Comparison of ENCODE assay signal across 11 mouse cellular contexts in genomic region chr11:80711336-80711735, GRCm38 (mm10).
DNase-seq lines count a peak whose midpoint lies in the region; ATAC-seq and TF ChIP-seq lines count a peak whose summit lies in the region.
"Had no signal": no experiment of that assay in that cellular context is flagged by ENCODE, and none has a peak within 500 bp of the region (broad histone marks: within the 10 kb centered on the region; RNA-seq: fewer than 3 reads in every experiment).

No protein-coding gene starts in this region.

- no peaks in the 10 kb centered on the region for H3K27me3 ChIP-seq in hindbrain, embryonic 14.5 days (ENCODE audit: control insufficient read depth, insufficient read depth, low read length)
- no peaks in the 10 kb centered on the region for H3K27me3 ChIP-seq in midbrain, embryonic 15.5 days (replicated peaks)
- H3K27me3 ChIP-seq: heart, embryonic 15.5 days; midbrain, embryonic 12.5 days had no signal

- no peaks in the 10 kb centered on the region for H3K36me3 ChIP-seq in hindbrain, embryonic 14.5 days (replicated peaks; ENCODE audit: control insufficient read depth, insufficient read depth)
- no peaks in the 10 kb centered on the region for H3K36me3 ChIP-seq in midbrain, embryonic 15.5 days (replicated peaks)
- H3K36me3 ChIP-seq: heart, embryonic 15.5 days; midbrain, embryonic 12.5 days had no signal

- no peak overlapping the region for H3K4me3 ChIP-seq in gastrocnemius, adult 2 months
- H3K4me3 ChIP-seq in hindbrain, embryonic 14.5 days (replicated peaks; ENCODE audit: low read length), result no peak overlapping the region
- H3K4me3 ChIP-seq in midbrain, embryonic 15.5 days, result no peak overlapping the region
- H3K4me3 ChIP-seq: heart, embryonic 15.5 days; midbrain, embryonic 12.5 days had no signal

- intact Hi-C loops in gastrocnemius, adult 2 months (cut with DNase I), result no loop called here
- intact Hi-C loops in heart, postnatal 10 days (cut with DNase I), result no loop called here

- ATAC-seq in hindbrain, embryonic 14.5 days (ENCODE audit: low FRiP score), result no peak
- no peak for ATAC-seq in midbrain, embryonic 15.5 days (replicated peaks)

- no peaks in the 10 kb centered on the region for H3K4me1 ChIP-seq in hindbrain, embryonic 14.5 days (replicated peaks; ENCODE audit: control insufficient read depth, insufficient read depth, low read length)
- H3K4me1 ChIP-seq in midbrain, embryonic 15.5 days, result no peaks in the 10 kb centered on the region
- H3K4me1 ChIP-seq: heart, embryonic 15.5 days; midbrain, embryonic 12.5 days had no signal

- H3K27ac ChIP-seq in gastrocnemius, adult 2 months, result peak overlapping the region; percentile 82
- no peak overlapping the region for H3K27ac ChIP-seq in hindbrain, embryonic 14.5 days
- H3K27ac ChIP-seq in midbrain, embryonic 15.5 days, result no peak overlapping the region
- H3K27ac ChIP-seq: heart, embryonic 15.5 days; midbrain, embryonic 12.5 days had no signal

- H3K9ac ChIP-seq in hindbrain, embryonic 14.5 days, result no peak overlapping the region
- no peak overlapping the region for H3K9ac ChIP-seq in midbrain, embryonic 15.5 days
- H3K9ac ChIP-seq: heart, embryonic 15.5 days; midbrain, embryonic 12.5 days had no signal

- H3K9me3 ChIP-seq in hindbrain, embryonic 14.5 days (ENCODE audit: control insufficient read depth, low read length), result no peaks in the 10 kb centered on the region
- H3K9me3 ChIP-seq in midbrain, embryonic 15.5 days, result no peaks in the 10 kb centered on the region
- H3K9me3 ChIP-seq: heart, embryonic 15.5 days; midbrain, embryonic 12.5 days had no signal

- TF ChIP-seq CTCF in gastrocnemius, adult 2 months (IDR thresholded peaks at IDR 0.05), result no peak

- WGBS in hindbrain, embryonic 14.5 days, result 74% methylated on average over 6 of the region's 6 CpGs
- WGBS in midbrain, embryonic 15.5 days, result 81% methylated on average over 6 of the region's 6 CpGs

- no peak overlapping the region for H3K4me2 ChIP-seq in hindbrain, embryonic 14.5 days (replicated peaks)
- H3K4me2 ChIP-seq in midbrain, embryonic 15.5 days, result no peak overlapping the region
- H3K4me2 ChIP-seq: heart, embryonic 15.5 days; midbrain, embryonic 12.5 days had no signal

- DNase-seq in gastrocnemius, adult 2 months, result peak; percentile 60
- DNase-seq in gastrocnemius, adult 8-10 months (ENCODE audit: low spot score in 2 of 2), result no peak
- DNase-seq in adipocyte (ENCODE audit: low spot score), result peak; percentile 51
- DNase-seq in heart, postnatal 10 days, result peak; percentile 57 to 67
- DNase-seq in lung, postnatal 36 days, result peak; percentile 89
- DNase-seq in layer of hippocampus, adult 8-10 months (ENCODE audit: low spot score in 2 of 2), result no peak
- DNase-seq in hindbrain, embryonic 14.5 days (ENCODE audit: low spot score), result no peak
- DNase-seq: right cerebral cortex, adult 18-20 months had no signal

Comparison
In these comparisons a context has a peak if more than half of its experiments do, and no peak if none do; other contexts are left out.
1. DNase-seq: peak in gastrocnemius, adult 2 months (single experiment), adipocyte (single experiment), heart, postnatal 10 days (2 of 2) and lung, postnatal 36 days (single experiment); none in gastrocnemius, adult 8-10 months (0 of 2), layer of hippocampus, adult 8-10 months (0 of 2) and hindbrain, embryonic 14.5 days (single experiment).